ENCODE assay signal across 25 mouse cellular contexts in genomic region chr11:116470249-116470648, GRCm38 (mm10). TPM values are rescaled to one million over a fixed set of nuclear protein-coding genes. Genes with fewer than 3 reads are reported as not detected.
DNase-seq lines count a peak whose midpoint lies in the region; ATAC-seq and TF ChIP-seq lines count a peak whose summit lies in the region.
"Had no signal": no experiment of that assay in that cellular context is flagged by ENCODE, and none has a peak within 500 bp of the region (broad histone marks: within the 10 kb centered on the region; RNA-seq: fewer than 3 reads in every experiment).

No protein-coding gene starts in this region.

- H3K4me1 ChIP-seq in heart, embryonic 10.5 days, result peaks cover 4% of the 10 kb centered on the region; the same call in 1 of the 2 replicates
- no peaks in the 10 kb centered on the region for H3K4me1 ChIP-seq in hindbrain, embryonic 16.5 days (ENCODE audit: control insufficient read depth, insufficient read depth, low read depth, low read length)
- no peaks in the 10 kb centered on the region for H3K4me1 ChIP-seq in hindbrain, postnatal 0 days (ENCODE audit: insufficient read depth, low read length)
- peaks cover 6% of the 10 kb centered on the region; the same call in 1 of the 2 replicates for H3K4me1 ChIP-seq in liver, embryonic 12.5 days
- H3K4me1 ChIP-seq: embryonic facial prominence, embryonic 10.5 days; forebrain, embryonic 15.5 days; hindbrain, embryonic 15.5 days; midbrain, embryonic 10.5 days; neural tube, embryonic 13.5 days had no signal

- no peak for TF ChIP-seq POLR2A in brain, embryonic 14.5 days (IDR thresholded peaks at IDR 0.05; ENCODE audit: borderline replicate concordance, extremely low read depth, insufficient read depth, insufficient read length, poor library complexity, severe bottlenecking)

- DNase-seq in heart, embryonic 10.5 days (ENCODE audit: low spot score), result no peak
- DNase-seq in heart, postnatal 14 days, result no peak
- DNase-seq in hindbrain, postnatal 0 days (ENCODE audit: low spot score), result no peak
- peak; percentile 33 for DNase-seq in brain, embryonic 14.5 days (ENCODE audit: low read depth)
- DNase-seq in lung, postnatal 25 days (ENCODE audit: low spot score), result no peak
- DNase-seq: adrenal gland, adult 8-10 months; cerebellum, adult 11-12 months; cerebellum, postnatal 36 days; heart, adult 18-20 months; layer of hippocampus, postnatal 36 days; lung, postnatal 4 days; right cerebral cortex, postnatal 25 days had no signal

- no peak overlapping the region for H3K4me2 ChIP-seq in hindbrain, embryonic 16.5 days (ENCODE audit: low read length)
- H3K4me2 ChIP-seq in hindbrain, postnatal 0 days (ENCODE audit: low read depth, low read length), result no peak overlapping the region
- H3K4me2 ChIP-seq in liver, embryonic 12.5 days, result no peak overlapping the region
- H3K4me2 ChIP-seq: forebrain, embryonic 15.5 days; hindbrain, embryonic 15.5 days; neural tube, embryonic 13.5 days had no signal

- no peak overlapping the region for H3K9ac ChIP-seq in hindbrain, embryonic 16.5 days (ENCODE audit: low read depth, low read length)
- no peak overlapping the region for H3K9ac ChIP-seq in hindbrain, postnatal 0 days (replicated peaks; ENCODE audit: low read length)
- H3K9ac ChIP-seq in liver, embryonic 12.5 days, result no peak overlapping the region
- H3K9ac ChIP-seq: forebrain, embryonic 15.5 days; hindbrain, embryonic 15.5 days; liver, embryonic 14.5 days; neural tube, embryonic 13.5 days had no signal

- H3K9me3 ChIP-seq in heart, embryonic 10.5 days, result no peaks in the 10 kb centered on the region
- H3K9me3 ChIP-seq in hindbrain, embryonic 16.5 days (ENCODE audit: control insufficient read depth, low read length), result no peaks in the 10 kb centered on the region
- H3K9me3 ChIP-seq in hindbrain, postnatal 0 days (ENCODE audit: low read length), result no peaks in the 10 kb centered on the region
- H3K9me3 ChIP-seq in liver, embryonic 12.5 days (replicated peaks), result no peaks in the 10 kb centered on the region
- H3K9me3 ChIP-seq: embryonic facial prominence, embryonic 10.5 days; forebrain, embryonic 15.5 days; hindbrain, embryonic 15.5 days; midbrain, embryonic 10.5 days; neural tube, embryonic 13.5 days had no signal

- TF ChIP-seq CTCF in hindbrain, postnatal 0 days (IDR thresholded peaks at IDR 0.05; ENCODE audit: low read depth), result no peak
- TF ChIP-seq CTCF in brain, embryonic 14.5 days (IDR thresholded peaks at IDR 0.05; ENCODE audit: borderline replicate concordance, extremely low read depth, insufficient read depth, insufficient read length), result no peak

- no peaks in the 10 kb centered on the region for H3K27me3 ChIP-seq in heart, embryonic 10.5 days (ENCODE audit: insufficient read depth, poor library complexity, severe bottlenecking)
- no peaks in the 10 kb centered on the region for H3K27me3 ChIP-seq in hindbrain, embryonic 16.5 days (replicated peaks; ENCODE audit: control insufficient read depth, insufficient read depth, low read length)
- H3K27me3 ChIP-seq in hindbrain, postnatal 0 days (ENCODE audit: insufficient read depth, low read length), result no peaks in the 10 kb centered on the region
- H3K27me3 ChIP-seq in liver, embryonic 12.5 days (replicated peaks), result peaks cover 11% of the 10 kb centered on the region
- H3K27me3 ChIP-seq: CH12.LX; forebrain, embryonic 15.5 days; hindbrain, embryonic 15.5 days; neural tube, embryonic 13.5 days had no signal

- ATAC-seq in hindbrain, embryonic 16.5 days, result 0 out of 2 replicates have a peak, but pooled peaks have one; percentile 27
- ATAC-seq in hindbrain, postnatal 0 days, result no peak
- ATAC-seq in liver, embryonic 12.5 days, result no peak
- no peak for ATAC-seq in monocyte, adult 5-6 weeks (replicated peaks; ENCODE audit: insufficient number of reproducible peaks, low FRiP score, low TSS enrichment, poor library complexity, severe bottlenecking)
- ATAC-seq: forebrain, embryonic 15.5 days had no signal

- peaks cover 58% of the 10 kb centered on the region for H3K36me3 ChIP-seq in heart, embryonic 10.5 days
- H3K36me3 ChIP-seq in hindbrain, embryonic 16.5 days (ENCODE audit: control insufficient read depth, insufficient read depth, low read length), result peaks cover 31% of the 10 kb centered on the region
- H3K36me3 ChIP-seq in hindbrain, postnatal 0 days (ENCODE audit: insufficient read depth, low read length), result peaks cover 52% of the 10 kb centered on the region
- H3K36me3 ChIP-seq in liver, embryonic 12.5 days, result peaks cover 57% of the 10 kb centered on the region

- H3K27ac ChIP-seq in heart, embryonic 10.5 days, result peak overlapping the region; percentile 38; the same call in 1 of the 2 replicates
- no peak overlapping the region for H3K27ac ChIP-seq in hindbrain, embryonic 16.5 days (ENCODE audit: low read depth, low read length)
- H3K27ac ChIP-seq in hindbrain, postnatal 0 days, result no peak overlapping the region
- H3K27ac ChIP-seq in liver, embryonic 12.5 days, result peak overlapping the region; percentile 0; the same call in 1 of the 2 replicates
- H3K27ac ChIP-seq: embryonic facial prominence, embryonic 10.5 days; forebrain, embryonic 15.5 days; hindbrain, embryonic 15.5 days; liver, embryonic 14.5 days; midbrain, embryonic 10.5 days; neural tube, embryonic 13.5 days had no signal

- 79% methylated on average over 3 of the region's 3 CpGs for WGBS in heart, embryonic 10.5 days
- WGBS in hindbrain, embryonic 16.5 days, result 77% methylated on average over 3 of the region's 3 CpGs
- 80% methylated on average over 3 of the region's 3 CpGs for WGBS in hindbrain, postnatal 0 days
- WGBS in liver, embryonic 12.5 days (ENCODE audit: insufficient replicate concordance), result 72% methylated on average over 3 of the region's 3 CpGs

- intact Hi-C loops in heart, postnatal 14 days (cut with DNase I), result no loop called here

- no peak overlapping the region for H3K4me3 ChIP-seq in heart, embryonic 10.5 days
- H3K4me3 ChIP-seq in hindbrain, embryonic 16.5 days (ENCODE audit: low read length), result no peak overlapping the region
- H3K4me3 ChIP-seq in hindbrain, postnatal 0 days (ENCODE audit: low read length), result no peak overlapping the region
- no peak overlapping the region for H3K4me3 ChIP-seq in liver, embryonic 12.5 days
- H3K4me3 ChIP-seq: embryonic facial prominence, embryonic 10.5 days; forebrain, embryonic 15.5 days; hindbrain, embryonic 15.5 days; midbrain, embryonic 10.5 days; neural tube, embryonic 13.5 days had no signal

RNA-seq across cellular contexts. Expression of gene Qrich2, which starts 4.2 kb away (rescaled TPM):
- polyA plus RNA-seq in heart, embryonic 10.5 days (2016; fragmentation: Nextera tagmentation; extraction: Ambion mirVana), result 0.30 TPM in 1 of 2 replicates, not detected in the other
- not detected for total RNA-seq in heart, postnatal 14 days (2021)
- 0.38 and 0.40 TPM in 2 replicates for polyA plus RNA-seq in hindbrain, embryonic 16.5 days (2015; fragmentation: Nextera tagmentation; extraction: Ambion mirVana)
- total RNA-seq in hindbrain, postnatal 0 days (2014; rRNA removed), result not detected in 2 replicates
- 0.30 and 0.31 TPM in 2 replicates for polyA plus RNA-seq in hindbrain, postnatal 0 days (2015; fragmentation: Nextera tagmentation; extraction: Ambion mirVana)
- 0.14 and 0.15 TPM in 2 replicates for polyA plus RNA-seq in brain, embryonic 14.5 days (2012; rRNA removed)
- not detected in 2 replicates for polyA plus RNA-seq in liver, embryonic 12.5 days (2016; fragmentation: Nextera tagmentation; extraction: Ambion mirVana)
- total RNA-seq in monocyte, adult 5-6 weeks (2017), result 0.85 to 0.95 TPM in 2 of 3 replicates, not detected in the other
- total RNA-seq: gastrocnemius, adult 18-20 months; layer of hippocampus, adult 18-20 months; layer of hippocampus, postnatal 36 days; left cerebral cortex, postnatal 36 days had no signal
- polyA plus RNA-seq: forebrain, embryonic 15.5 days; neural tube, embryonic 13.5 days had no signal

RNA-seq across cellular contexts. Expression of gene Prpsap1, which starts 23.8 kb away (rescaled TPM):
- 120 and 142 TPM in 2 replicates for polyA plus RNA-seq in heart, embryonic 10.5 days (2016; fragmentation: Nextera tagmentation; extraction: Ambion mirVana)
- 10 to 100 TPM; 41.5 to 45.4 TPM for total RNA-seq in heart, postnatal 14 days (2021)
- 181 and 190 TPM in 2 replicates for polyA plus RNA-seq in hindbrain, embryonic 16.5 days (2015; fragmentation: Nextera tagmentation; extraction: Ambion mirVana)
- total RNA-seq in hindbrain, postnatal 0 days (2014; rRNA removed), result 99.7 and 105 TPM in 2 replicates
- polyA plus RNA-seq in hindbrain, postnatal 0 days (2015; fragmentation: Nextera tagmentation; extraction: Ambion mirVana), result 148 and 150 TPM in 2 replicates
- polyA plus RNA-seq in brain, embryonic 14.5 days (2012; rRNA removed), result 120 and 132 TPM in 2 replicates
- polyA plus RNA-seq in liver, embryonic 12.5 days (2016; fragmentation: Nextera tagmentation; extraction: Ambion mirVana), result 69.9 and 77.1 TPM in 2 replicates
- total RNA-seq in monocyte, adult 5-6 weeks (2017), result 18.0 to 45.7 TPM (median 45.0 TPM) in 3 replicates

RNA-seq across cellular contexts. Expression of gene Ubald2, which starts 36.4 kb away (rescaled TPM):
- polyA plus RNA-seq in heart, embryonic 10.5 days (2016; fragmentation: Nextera tagmentation; extraction: Ambion mirVana), result 36.1 and 40.5 TPM in 2 replicates
- total RNA-seq in heart, postnatal 14 days (2021), result 10 to 100 TPM; 41.2 to 42.9 TPM
- polyA plus RNA-seq in hindbrain, embryonic 16.5 days (2015; fragmentation: Nextera tagmentation; extraction: Ambion mirVana), result 28.3 and 35.1 TPM in 2 replicates
- total RNA-seq in hindbrain, postnatal 0 days (2014; rRNA removed), result 67.9 and 102 TPM in 2 replicates
- 39.3 and 41.7 TPM in 2 replicates for polyA plus RNA-seq in hindbrain, postnatal 0 days (2015; fragmentation: Nextera tagmentation; extraction: Ambion mirVana)
- 203 and 296 TPM in 2 replicates for polyA plus RNA-seq in brain, embryonic 14.5 days (2012; rRNA removed)
- polyA plus RNA-seq in liver, embryonic 12.5 days (2016; fragmentation: Nextera tagmentation; extraction: Ambion mirVana), result 32.3 and 32.6 TPM in 2 replicates
- total RNA-seq in monocyte, adult 5-6 weeks (2017), result 55.7 to 125 TPM (median 100.0 TPM) in 3 replicates

RNA-seq across cellular contexts. Expression of gene Rnf157, which starts 57.4 kb away (rescaled TPM):
- 7.3 and 8.5 TPM in 2 replicates for polyA plus RNA-seq in heart, embryonic 10.5 days (2016; fragmentation: Nextera tagmentation; extraction: Ambion mirVana)
- 1 to 10 TPM; 5.8 to 8.8 TPM for total RNA-seq in heart, postnatal 14 days (2021)
- 27.8 and 28.5 TPM in 2 replicates for polyA plus RNA-seq in hindbrain, embryonic 16.5 days (2015; fragmentation: Nextera tagmentation; extraction: Ambion mirVana)
- total RNA-seq in hindbrain, postnatal 0 days (2014; rRNA removed), result 108 and 117 TPM in 2 replicates
- polyA plus RNA-seq in hindbrain, postnatal 0 days (2015; fragmentation: Nextera tagmentation; extraction: Ambion mirVana), result 53.0 and 60.5 TPM in 2 replicates
- 59.5 and 97.3 TPM in 2 replicates for polyA plus RNA-seq in brain, embryonic 14.5 days (2012; rRNA removed)
- polyA plus RNA-seq in liver, embryonic 12.5 days (2016; fragmentation: Nextera tagmentation; extraction: Ambion mirVana), result 2.9 and 4.3 TPM in 2 replicates
- 8.3 to 42.3 TPM (median 19.1 TPM) in 3 replicates for total RNA-seq in monocyte, adult 5-6 weeks (2017)

Comparison
In these comparisons a context has a peak if more than half of its experiments do, and no peak if none do; other contexts are left out.
1. H3K27ac ChIP-seq: peak in heart, embryonic 10.5 days (single experiment) and liver, embryonic 12.5 days (single experiment); none in hindbrain, embryonic 16.5 days (single experiment) and hindbrain, postnatal 0 days (single experiment).